Mouse (Mus musculus) right cerebral cortex, adult 2 months (tissue): ENCODE data around the gene Mapk8ip1.
"Not testable (repeated sequence)": the region's sequence is repeated elsewhere in the genome, so short reads cannot be mapped to it uniquely, and the experiment has no call there.

ENCODE experiments used
- DNase-seq, 2 experiments: peaks; one replicate each; pipeline ENCODE4 v3.0.0; 2021 to 2022; ENCODE audit warnings: low spot score in 2 of 2

Gene Mapk8ip1

DNA sequence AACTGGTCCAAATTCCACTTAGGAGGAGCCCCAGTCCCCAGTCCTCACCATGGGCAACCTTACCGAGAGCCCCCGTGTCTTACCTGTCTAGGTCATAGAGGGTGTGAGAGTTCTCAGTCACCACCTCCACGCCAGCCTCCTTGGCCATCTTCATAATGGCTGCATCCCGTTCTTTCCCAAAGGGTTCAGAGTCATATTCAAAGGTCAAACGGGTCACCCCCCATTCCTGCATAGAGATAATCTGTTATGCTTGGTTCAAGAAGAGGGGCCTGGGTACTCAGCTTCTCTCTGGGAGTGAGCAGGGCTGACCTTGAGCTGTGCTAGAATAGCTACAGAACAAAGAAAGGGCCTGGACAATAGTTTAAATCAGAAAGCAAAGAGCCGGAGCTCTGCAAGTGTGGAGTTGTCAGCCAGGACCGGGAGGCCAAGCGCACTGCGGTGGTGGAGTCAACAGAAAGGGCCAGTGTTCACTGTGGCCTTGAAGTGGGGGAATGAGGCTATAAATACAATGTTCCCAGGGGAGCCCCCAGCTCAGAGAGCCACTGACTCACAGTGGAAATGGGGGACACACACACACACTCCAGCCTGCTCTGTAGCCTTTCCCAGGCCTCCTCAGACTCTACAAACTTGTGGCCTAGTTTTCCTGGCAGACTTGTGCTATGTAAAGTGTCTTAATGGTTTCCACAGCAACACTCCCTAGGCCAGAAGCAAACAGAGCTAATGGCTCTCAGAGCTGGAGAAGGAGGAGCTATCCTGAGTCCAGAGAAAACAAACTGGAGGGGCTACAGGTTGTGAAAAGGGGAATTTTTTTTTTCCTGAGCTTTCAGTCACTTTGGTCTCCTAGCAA lies 23.6 kb upstream of the Mapk8ip1 start:
- peak in 1 of 2 experiments; percentile 57 for DNase-seq

DNA sequence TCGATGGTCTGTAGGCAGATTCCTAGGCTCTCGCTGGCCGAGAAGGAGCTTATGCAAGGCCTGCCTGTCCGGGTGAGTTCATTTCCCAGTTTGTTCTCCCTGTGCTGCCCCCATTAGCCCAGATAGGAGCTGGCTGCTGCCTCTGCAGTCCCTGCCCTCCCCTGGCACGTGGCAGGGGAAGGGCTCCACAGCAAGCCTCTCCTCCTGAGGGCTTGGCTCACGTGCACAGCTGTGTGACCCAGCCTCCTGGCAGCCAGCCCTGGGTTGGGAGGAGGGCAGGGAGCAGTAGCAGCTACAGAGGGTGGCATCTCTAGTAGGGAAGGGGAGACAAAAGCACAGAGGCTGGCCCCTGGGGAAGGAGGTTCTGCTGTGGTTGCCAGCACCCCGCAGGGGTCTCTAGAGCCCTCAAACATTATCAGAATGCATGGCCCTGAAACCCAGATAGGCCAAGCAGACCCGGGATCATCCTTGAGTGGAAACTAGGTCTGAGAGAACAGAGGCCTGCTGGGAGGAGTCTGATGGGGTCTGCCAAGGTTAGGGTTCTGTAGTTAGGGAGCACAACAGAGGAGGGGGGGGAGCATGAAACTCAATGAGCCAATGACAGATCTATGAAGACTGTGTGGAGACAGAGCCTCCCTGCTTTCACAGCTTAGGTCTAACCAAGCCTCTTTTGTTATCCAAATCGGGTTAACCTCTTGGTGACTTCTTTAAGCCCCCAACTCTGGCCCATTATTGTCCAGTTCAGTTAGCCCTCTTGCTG lies 22.8 kb upstream of the Mapk8ip1 start:
- DNase-seq, result peak; percentile 74 to 78

DNA sequence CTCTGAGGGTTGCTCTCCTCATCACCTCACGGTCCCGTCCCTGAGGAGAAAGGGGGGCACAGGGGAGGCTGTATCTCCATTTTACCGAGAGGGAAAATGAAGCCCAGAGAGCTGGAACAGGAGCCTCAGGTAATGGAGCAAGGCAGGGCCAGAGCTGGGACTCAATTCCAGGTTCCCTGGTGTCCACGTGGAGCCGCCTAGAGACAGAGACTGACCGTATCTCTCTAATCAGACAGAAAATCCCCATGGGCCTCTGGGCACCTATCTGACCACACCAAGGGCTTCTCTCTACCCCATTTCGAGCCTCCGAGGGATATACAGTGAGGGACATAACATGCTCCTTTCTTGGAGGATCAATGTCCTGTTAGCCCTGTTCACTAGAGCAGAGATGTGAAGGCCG lies 22.1 kb upstream of the Mapk8ip1 start:
- no peak for DNase-seq

DNA sequence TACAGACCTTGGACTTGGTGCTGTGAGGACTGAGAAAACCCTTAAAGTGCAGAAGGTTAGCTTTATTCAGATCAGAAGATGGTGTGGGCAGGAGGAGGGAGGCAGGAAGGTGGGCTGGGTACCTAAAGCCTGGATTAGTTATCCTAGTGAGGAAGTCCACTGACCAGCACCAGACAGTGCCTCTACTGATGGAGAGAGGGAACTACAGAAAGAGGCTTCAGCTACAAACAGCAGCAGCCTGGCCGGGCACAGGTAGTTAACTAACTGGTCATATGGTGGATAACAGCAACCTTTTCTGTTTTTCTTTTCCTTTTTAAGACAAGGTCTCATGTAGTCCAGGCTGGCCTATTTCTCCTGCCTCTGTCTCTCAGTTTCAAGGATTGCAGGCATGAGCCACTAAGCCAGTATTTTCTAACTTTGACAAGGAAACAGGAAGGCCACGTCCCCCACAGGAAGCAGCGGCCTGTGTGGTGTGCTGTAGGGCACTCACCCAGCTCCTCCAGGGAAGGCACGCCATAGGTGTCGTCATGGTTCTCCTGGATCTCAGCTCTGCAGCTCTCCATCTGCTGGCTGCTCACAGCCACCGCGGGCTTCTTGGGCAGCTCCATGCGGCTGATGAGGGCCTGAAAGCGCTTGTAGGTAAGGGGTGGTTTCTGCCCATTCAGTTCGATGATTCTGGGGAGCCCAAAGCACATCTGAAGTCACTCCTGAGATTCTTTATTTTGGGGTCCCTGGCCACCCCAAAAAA lies 21.5 kb upstream of the Mapk8ip1 start:
- peak in 1 of 2 experiments; percentile 22 for DNase-seq

DNA sequence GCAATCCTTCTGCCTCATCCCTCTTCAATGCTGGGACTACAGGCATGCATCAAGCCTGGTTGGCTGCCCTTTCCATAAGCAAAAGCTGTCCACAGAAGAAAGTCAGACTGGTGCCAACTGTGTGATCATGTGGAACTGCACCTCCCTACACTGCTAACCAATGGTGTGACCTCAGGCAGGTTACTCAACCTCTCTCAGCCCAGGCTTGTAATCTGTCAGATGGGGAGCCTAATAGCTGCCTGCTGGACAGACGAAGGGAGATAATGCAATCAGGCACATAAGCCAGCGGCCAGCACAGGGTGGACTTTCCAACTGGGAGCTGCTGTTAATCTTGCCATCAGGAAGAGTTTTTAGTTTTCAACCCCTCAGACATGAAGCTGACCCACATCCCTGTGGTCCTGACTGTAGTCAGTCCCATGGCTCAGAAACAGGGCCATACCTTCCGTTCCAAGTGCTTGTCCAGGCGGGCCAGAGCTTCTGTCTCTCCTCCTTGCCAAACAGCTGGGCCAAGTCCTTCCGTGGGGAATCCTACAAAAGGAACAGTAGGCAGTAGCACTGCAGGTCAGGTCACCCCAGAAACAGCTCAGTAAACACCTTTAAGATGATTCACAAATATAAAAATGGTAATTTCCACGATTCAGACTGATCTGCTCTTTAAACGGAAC lies 20.8 kb upstream of the Mapk8ip1 start:
- no peak for DNase-seq

DNA sequence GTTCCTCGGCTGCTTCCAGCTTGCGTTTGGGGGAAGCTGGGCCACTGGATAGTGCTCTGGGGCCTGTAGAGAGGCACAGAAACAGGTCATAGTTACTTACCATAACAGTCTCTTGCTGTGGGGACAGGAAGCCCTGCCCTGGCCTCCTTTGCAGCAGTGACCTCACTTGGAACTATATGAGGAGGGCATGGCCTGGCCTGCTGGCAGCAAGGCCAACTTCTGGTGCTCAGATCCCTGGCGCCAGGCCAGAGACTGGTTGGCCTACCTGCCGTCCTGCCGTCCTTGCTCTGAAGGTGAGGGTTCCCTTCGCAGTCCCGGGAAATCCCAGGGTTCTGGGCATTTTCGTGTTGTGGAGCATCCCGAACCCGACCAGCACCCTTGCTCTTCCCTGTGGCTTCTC lies 10.6 kb upstream of the Mapk8ip1 start:
- DNase-seq, result no peak

DNA sequence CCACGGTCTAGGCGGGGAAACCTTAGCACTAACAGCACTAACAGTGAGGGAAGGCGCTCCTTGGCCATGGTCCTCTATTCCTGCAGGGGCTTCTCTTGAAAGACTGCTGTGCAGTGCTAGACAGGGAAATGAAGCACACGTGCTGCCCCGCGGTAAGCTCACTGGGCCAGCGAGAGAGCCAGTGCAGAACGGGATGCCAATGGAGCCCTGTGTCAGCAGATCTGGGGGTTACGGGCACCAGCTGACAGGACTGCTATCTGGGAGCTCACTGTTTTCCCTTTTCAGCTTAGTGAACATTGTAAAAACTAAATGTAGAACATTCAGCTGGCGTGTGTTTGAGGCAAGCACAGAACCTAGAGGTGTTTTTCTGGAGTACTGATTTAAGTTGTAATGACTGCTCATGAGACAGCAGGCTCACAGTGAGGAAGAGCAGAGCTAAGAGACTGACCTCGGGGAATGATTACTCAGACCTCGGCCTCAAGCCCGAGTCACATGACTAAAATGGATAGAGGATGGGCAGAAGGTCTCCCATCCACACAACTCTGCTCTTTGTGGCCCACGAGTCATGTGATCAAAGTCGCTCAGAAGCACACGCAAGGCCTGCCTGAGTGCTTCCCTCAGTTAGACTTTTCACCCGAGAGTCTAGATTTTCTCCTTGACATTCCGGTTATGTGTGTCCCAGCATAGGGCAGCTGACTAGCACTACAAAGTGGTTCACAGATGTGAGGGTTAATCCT lies 7.4 kb upstream of the Mapk8ip1 start:
- no peak for DNase-seq

DNA sequence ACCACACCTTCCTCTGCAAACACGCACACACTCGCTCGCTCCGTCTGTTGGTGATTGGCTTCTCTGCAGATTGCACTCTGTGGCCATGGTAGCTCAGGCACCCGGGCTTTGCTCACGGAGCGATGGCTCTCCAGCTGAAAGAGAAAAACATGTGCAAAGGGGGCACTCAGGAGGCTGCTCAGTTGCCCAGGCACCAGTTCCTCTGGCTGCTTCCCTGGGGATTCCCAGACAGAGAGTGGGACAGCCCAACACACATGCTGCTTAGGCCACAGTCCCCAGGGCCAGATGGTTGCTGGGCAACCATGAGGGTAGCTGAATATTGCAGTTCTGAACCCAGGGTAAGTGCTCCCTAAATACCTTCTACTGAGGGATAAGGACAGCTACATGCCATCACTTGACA lies 4.6 kb upstream of the Mapk8ip1 start:
- no peak for DNase-seq

DNA sequence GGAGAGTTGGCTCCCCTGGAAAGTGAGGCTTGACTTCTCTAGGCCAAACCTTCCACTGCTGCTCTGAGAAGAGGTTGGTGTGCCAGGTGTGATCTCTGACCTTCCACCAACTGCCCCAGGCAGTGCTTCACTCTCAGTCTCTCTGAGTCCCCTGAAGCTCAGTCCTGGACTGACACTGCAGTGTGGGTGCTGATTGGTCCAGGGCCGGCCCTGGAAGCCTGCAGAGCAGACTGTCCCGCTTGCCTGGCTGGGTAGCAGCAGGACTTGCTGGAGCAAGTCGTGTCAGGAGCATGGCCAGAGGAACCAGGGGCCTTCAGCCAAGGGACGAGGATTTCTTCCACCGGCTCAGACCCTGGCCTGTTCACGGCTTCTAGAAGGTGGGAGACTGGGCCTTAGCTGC lies 3.7 kb upstream of the Mapk8ip1 start:
- no peak for DNase-seq

DNA sequence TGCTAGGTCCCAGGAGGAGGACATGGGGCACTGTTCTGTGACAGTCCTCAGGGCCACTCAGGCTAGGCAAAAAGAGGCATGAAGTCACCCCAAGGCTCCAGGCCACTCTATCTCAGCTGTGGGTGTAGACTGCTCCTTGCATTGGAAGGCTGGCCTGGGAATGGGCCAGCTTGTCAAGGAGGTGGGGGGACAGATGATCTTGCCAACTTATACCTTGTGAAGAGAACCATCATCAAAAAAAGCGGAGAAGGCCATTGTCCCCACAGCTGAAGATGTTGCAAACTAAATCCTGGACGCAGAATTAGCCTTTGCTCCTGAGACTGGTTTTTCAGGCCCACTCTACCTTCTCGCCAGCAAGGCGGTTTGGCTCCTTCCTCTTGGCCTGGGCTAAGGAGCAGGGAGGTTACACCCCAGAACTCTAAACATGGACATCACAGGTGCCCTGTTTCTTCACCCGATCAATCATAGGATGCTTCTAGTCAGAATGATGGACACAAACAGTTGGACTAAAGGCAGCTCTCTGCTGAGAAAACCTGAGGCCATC lies 2.8 kb upstream of the Mapk8ip1 start:
- DNase-seq, result no peak

DNA sequence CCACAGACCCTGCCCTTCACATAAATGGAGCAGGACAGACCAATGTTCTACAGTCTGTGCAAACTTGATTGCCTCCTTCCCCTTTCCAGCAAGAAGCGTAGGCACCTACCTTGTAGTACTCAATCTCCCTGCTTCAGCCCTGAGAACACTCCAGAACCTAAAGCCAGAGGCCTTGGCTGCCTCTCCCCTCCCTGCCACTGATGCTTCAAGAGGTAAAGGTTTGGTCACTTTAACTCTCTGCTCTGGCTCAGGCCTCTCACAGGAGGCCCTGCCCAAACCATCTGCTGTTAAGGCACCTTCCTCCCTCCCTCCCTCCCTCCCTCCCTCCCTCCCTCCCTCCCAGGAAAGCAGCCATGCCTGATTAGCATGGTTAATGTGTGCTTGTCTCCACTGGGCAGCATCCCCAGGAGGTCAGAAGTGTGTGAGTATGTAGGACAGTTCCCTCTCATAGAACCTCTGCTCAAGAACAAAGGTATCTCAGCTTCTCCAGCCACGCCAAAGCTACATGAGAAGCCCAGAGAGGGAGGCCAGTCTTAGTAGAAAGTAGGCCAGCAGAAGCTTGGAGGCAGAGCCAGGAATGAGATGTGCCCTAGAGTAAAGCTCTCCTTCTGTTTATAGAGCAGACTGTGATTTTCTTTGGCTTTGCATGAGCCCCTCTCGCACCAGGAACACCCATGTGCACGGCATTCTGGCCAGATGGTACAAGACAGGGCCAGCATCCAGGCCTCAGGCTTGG lies 1.7 kb upstream of the Mapk8ip1 start:
- DNase-seq, result no peak

DNA sequence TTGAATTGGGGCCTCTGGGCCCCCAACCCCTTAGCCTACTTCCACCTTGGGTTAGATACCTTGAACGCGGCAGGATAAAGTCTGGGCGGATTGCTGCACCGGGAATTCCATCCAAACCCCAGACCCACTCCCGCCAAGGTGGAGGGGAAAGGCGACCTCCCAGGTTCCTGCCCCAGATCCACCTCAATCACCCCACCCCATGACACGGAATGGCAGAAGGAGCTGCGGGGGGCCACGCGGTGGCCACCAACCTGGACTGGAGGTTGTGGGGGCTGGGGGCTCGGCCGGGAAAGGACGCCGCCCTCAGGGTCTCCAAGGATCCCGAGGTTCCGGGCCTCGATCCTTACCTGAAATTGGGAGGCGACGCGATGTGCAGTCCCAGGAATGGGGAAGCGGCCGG lies 381 bp downstream of the Mapk8ip1 start:
- no peak for DNase-seq

DNA sequence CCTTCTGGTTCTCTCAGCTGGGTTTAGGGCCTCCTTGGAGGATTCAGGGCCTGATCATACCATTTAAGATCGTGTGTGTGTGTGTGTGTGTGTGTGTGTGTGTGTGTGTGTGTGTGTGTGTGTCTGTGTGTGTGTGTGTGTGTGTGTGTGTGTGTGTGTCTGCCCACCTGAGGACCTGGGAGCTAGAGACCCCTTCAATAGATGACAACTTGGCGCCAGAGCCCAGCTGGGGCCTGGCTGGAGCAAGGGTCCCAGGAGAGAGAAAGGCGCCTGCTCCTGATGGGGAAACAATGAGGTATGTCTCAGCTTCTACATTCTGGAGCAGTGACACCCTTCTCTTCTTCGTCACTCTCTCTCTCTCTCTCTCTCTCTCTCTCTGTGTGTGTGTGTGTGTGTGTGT lies 1.2 kb downstream of the Mapk8ip1 start:
- DNase-seq, result not testable (repeated sequence)

DNA sequence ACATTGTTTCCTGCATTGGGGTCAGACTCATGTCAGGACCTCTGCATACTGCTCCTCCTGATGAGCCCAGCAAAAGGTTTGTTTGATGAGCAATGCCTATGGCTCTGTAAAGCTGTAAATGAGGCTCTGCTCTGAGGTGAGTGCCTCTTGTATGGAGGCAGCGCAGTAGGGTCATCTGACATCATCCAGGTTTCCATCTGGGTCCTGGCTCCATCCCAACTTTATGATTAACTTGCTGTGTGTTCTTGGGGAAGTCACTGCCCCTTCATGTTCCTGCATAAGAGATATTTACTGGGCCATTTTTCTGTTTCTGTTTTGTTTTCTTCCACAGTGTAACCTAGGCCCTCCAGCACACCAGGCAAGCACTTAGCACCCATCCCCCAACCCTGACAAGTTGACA lies 3.6 kb downstream of the Mapk8ip1 start:
- no peak for DNase-seq

DNA sequence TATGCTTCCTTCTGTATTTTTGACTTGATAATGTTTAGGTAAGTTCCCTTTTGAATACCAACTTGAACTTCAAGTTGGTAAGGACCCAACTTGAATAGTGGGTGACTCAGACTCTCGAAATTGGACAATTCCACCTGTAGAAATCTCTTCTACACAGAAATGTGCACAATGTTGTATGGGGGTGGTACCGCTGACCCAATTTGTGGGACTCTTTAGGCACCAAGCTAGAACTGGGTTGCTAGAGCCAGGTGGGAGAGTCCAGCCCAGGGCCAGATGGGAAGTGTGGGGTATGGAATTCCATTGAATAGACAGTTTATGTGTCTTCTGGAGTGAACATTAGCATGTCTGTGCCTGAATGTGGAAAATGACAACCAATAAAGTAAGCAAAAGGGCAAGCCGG lies 5.5 kb downstream of the Mapk8ip1 start:
- no peak for DNase-seq

DNA sequence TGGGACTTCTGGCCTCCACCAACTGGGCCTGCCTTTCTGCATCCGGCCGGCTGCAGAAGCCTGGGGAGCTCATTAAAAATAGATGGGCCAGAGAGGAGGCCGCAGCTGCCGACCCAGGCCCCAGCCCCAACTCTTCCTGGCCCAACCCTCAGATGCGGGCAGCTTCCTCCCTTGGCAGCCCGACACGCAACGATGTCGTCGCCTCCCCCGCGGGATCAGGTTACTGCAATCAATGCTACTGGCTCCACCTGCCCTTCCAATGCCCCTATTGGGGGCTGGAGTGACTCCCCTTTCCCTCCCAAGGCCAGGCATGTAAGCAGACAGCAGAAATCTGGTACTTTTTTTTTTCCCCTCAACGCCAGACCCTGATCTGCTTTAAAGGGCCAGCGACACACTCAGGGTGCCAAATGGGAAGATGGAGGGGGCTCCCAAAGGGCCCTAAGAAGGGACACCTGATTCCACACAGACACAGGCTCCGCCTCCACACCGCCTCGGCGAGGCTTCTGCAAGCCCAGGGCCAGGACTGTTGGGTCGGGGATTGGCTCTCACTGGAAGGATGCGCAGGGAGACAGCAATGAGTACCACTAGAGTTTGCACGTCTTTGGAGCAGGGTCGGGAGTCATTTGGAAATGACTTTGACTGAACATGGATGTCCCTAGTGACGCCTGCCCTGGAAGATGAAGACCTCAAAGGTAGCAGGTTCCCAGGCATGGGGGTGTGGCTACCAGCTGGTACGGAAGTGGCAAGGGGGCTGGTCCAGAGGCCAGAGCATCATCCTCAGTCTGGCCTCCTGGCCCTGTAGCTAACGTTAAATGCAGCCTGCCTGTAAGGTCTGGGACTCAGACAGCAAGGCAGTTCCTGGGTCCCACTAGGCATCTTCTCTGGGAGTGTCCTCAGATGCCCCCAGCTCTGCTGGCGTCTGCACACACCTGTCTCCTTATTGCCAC lies 8.5 kb downstream of the Mapk8ip1 start:
- no peak for DNase-seq

DNA sequence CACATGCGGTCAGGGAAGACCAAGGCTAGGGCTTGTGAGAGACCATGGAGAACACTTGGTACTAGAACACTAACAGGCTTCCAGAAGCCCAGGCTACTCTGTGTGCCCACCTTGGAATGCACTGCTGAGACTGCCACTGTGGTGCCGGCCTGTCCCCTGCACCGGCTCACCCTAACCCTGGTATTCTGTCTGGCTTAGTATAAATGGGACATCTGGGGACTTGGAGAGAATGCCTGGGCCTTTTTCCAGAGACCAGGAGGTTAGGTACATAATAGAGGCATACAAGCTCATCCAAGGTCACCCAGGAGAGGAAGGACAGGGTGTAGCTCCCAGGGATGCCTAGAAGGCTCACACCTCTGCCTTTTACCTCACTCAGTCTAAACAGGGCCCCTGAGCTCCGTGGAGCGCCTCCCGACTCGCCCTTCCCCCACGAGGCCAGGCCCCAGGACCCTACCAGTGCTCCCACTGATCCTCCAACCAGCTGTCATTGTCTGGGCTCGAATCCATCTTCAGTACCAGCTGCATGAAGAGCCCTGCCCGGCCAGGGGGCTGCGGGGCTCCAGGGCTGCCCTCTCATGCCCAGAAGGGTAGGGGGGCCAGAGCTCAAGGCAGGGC lies 9.3 kb downstream of the Mapk8ip1 start:
- no peak for DNase-seq

DNA sequence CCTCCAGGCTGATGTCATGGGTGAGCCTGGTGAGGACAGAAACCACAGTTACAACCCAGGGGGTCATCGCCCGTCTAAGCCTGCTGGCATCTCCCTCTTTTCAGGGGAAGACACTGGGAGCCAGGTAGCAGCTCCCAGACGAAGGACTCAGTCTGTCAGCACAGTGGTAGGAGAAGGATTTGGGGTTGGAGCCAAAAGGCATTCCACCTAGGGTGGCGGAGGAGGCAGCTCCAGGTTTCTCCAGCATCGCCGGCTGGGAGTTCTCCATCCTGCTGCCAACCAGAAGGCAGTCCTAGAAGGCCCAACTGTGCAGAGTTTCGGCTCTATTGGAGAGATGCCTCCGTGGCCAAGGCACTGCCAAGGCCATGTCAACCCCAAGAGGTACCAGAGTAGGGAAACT lies 9.9 kb downstream of the Mapk8ip1 start:
- peak in 1 of 2 experiments; percentile 56 for DNase-seq
